Mouse (Mus musculus): ENCODE measurements at regions not wholly inside any gene's neighbourhood (a gene's known extent, or its start where the extent isn't known, plus 50 kb on each side); places are given as distances from the start of the nearest gene placed in this dataset.
A peak's percentile ranks its signal among the peaks of the same experiment; 100 is the strongest.
"Not testable (repeated sequence)": the region's sequence is repeated elsewhere in the genome, so short reads cannot be mapped to it uniquely, and the experiment has no call there.

DNA sequence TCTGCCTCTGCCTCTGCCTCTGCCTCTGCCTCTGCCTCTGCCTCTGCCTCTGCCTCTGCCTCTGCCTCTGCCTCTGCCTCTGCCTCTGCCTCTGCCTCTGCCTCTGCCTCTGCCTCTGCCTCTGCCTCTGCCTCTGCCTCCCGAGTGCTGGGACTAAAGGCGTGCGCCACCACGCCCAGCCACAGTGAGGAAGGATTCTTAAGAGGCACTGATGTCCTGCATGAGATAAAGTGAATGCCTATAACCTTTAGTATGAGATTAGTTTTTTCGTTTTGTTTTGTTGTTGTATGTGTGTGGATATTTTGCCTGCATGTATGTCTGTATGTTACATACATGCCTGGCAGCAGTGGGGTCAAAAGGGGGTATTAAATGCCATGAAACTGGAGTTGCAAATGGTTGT, 63.2 kb downstream of the Hlx start:
- not testable (repeated sequence) for DNase-seq (ENCODE audit: extremely low read depth, low read depth)

DNA sequence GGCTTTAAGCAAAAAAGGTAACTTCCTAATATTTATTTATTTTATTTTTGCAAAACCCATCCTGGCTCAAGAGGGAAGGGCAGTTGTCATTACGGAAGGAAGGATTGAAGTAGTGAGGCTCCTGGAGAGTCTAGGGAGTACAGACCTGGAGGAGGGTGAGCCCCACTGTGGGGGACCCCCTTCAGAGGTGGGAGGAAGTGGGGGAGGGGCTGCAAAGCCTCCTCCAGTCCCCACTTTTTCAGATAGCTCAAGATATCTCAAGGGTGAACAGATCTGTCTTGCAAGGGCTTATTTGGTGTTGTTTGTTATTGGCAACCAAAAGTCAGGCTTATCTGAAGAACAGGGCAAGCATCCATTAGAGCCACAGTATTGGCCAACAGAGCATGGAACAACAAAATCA, 64.0 kb downstream of the Hlx start:
- DNase-seq (ENCODE audit: extremely low read depth, low read depth), result no peak

DNA sequence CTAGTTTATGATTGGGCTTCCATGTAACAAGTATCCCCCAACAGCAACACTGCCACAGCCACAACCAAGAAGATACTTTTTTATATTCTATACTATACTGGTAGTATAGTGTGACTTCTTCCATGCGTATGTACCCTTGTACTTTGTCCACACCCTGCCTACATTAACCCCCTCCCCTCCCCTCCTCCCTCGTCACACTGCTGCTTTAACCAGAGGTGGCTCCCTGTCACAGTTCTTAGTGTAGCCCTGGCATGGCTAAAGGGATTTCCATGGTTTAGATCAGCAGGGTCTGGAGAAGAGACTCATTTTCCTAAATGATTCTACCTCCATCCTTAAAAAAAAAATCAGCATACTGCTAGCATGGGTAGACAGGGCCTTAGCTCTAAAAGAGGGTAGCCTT, 64.4 kb downstream of the Hlx start:
- no peak for DNase-seq (ENCODE audit: extremely low read depth, low read depth)

DNA sequence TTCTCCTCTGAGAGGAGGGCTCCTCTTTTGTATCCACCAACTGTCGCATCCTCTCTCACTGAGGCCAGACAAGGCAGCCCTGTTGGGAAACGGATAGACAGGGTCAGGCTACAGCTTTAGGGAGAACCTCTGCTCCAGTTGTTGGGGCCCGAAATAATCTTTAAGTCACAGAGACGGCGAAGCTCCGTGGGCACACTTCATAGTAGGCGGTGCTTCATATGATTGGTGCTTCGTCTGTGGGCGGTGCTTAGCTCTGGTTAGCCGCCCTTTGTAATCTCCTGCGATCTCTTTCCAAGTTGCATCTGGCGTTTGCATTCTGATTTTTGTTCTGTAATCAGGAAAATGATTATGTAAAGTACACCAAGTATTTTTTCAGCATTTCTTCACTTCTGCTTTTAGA, 67.2 kb downstream of the Hlx start:
- no peak for DNase-seq (ENCODE audit: extremely low read depth, low read depth)

DNA sequence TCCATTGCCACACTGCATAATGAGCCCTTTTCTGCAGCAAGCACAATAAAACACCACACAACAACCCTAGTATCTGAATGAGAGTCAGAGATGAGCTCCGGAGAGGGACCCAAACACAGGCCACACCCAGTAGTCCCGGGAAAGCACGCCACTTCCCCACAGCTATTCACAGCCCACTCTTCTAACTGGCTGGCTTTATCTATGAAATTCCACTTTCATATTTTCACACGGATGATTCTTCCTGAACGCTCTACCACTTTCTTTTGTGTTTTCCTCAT, 68.4 kb downstream of the Hlx start:
- no peak for DNase-seq (ENCODE audit: extremely low read depth, low read depth)

DNA sequence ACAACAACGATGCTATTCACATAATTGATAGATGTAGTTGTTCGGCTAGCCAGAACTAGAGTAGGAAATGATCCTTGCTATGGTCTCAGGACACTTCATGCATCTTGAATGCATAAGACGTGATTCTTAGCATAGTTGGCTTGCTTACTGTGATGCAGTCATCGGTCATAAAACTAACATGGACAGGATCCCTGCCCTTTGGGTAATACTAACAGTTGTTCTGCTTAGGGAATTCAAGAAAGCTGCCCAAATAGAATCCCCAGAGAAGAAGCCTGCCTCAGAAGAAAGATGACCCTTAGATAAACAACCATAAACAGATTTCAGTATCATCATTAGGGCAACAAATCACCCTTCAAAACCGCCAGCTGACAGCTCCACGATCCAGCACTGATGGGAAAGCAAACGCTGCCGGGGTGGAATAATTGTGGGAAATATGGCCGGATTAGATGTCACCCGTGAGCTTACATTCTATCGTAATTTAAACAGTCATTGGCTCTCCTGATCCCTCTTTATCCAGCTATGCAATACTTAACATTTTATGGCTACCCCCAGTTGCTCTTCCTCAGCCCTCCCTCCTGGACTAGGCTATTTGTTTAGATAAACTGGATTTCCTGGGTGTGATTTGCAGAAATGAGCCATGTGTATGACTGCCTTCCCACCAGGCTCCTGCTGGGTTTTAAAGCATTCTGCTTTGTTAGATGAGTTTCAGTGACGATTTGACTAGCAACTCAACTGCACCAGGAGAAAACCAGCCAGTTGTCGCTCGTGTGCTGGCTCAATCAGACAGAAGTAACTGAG, 68.9 kb downstream of the Hlx start:
- no peak for DNase-seq (ENCODE audit: extremely low read depth, low read depth)

DNA sequence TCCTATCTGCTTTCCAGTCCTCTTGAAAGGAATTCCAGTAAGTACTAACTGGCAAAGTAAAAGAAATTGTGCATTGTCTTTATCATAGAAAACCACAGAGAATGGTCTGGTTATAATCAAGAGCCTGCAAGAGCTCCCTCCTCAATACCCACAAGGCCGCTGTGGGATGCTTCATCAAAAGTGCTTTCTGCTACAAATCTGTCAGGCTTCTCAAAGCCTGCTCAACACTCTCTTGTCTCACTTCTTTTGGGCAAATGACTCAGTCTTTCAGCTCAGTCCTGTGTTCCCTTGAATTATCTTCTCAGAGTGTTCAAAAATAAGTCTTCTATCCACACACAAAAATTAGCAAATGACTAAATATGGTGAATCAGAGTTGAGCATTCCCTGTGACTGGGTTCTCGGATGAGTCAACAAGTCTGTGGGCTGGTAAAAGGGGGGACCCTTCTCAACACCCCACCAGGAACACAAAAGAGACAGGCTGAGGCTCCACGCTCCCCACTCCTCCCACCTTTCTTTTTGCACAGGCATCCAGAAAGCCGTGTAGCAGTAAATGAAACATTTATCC, 81.8 kb downstream of the Hlx start:
- no peak for DNase-seq (ENCODE audit: extremely low read depth, low read depth)

DNA sequence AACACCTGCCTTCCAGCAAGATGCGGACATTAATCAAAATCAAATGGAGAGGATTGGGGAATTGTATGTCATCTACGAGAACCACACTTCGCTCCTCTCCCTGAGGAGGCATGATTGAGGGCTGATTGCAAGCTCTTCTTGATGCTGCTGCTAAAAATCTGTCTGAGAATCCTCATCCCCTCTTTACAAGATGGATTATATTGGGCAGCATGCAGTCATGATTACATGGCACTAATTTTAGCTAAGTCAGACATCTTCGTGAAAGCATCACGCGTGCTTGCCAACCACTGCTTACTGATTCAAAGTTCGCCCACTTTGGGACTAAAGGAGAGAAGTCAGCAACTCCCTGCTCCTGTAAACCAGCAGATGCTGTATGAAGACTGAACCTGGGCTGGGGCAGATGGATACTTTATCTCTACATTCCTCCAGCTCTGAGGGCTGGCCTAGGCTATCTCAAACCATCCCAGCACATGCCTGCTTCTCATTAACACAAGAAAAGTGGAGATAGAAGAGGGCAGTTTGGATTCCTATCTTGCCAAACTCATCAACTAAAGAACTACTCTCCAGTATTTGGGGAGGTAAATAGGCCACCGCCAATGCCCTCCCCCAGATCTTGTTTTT, 84.4 kb downstream of the Hlx start:
- DNase-seq (ENCODE audit: extremely low read depth, low read depth), result no peak

DNA sequence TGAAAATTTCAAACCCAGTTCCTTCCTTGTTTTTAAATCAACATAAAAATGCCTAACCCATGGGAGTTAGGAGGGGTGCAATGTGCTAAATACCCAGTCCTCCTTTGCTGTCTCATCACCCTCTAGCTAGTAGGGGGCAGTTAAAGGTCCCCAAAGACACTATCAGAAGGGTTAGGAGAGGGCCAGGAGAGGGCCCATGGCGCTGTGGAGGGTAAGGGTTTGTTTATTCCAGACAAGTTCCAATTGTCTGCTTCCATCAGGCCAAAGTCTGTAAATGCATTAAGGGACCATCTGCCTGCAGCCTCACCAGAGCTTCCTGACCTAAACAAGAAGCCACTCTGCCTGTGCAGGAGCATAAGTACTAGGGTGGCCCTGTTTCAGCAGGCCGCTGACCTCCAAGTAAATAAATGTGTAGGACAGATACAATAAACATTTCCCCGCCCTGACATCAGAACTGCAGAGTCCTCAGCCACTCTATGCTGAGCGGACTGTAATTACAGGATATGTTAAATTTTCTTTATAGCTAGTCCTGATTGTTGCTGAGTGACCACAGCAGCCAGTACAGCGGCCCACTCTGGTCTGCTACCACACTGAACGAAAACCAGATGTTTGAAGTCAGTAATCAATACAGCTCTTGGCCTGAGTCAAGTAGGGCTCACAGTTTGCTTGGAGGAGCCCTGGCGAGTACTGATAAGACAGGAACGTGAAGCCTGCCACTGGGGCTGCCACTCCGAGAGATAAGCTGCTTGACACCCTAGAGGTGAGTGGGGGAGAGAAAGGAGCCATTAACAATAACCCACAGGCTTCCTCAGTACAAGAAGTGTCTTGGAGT, 87.4 kb downstream of the Hlx start:
- peak; percentile 86 for DNase-seq (ENCODE audit: extremely low read depth, low read depth)

DNA sequence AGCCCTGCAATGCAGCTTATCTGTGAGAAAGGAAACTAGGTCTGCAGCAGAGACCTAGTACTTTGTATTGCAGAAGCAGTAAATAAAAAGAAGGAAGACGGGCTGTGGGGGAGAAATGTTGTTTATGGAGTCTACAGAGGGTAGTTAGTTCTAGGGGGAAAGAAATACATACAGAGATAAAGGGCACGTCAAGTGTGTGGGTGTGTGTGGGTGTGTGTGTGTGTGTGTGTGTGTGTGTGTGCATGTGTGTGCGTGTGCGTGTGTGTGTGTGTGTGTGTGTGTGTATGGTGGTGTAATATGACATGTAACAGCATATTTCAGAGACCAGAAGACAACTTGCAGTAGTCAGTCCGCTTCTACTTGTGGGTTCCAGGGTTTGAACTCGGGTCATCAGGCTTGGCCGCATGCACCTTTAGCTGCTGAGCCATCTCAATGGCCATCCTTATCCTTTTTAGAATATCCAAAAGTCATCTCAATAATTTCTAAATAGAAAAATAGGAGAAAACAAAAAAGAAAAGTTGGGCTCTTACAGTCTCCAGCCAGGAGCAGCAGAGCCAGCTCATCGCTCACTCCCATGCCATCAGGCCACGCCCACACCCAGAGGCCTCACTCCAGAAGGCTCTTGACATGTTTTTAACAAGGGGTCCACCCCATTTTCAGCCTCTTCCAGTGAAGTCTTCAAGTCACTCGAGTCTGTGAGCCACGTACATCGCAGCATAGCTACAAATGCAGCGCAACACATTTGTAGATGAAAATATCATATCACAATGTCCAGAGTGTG, 101.5 kb downstream of the Hlx start:
- no peak for DNase-seq (ENCODE audit: extremely low read depth, low read depth)

DNA sequence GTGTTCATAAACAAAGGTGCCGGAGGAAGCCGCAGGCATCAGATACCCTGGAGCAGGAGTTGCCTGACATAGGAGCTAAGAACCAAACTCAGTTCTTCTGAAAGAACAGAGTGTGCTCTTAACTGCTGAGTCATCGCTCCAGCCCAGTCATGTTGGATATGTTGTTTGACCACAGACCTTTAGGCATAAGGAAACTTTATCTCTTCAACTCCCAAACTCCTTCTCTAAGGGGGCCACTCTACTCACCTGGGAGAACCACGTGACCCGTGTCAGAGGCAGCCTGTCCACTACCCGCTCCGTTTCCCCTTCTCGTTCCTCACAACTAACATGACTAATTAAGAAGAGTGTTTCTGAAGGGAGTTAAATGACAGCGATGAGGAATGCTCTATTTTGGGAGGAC, 103.2 kb downstream of the Hlx start:
- DNase-seq (ENCODE audit: extremely low read depth, low read depth), result no peak

DNA sequence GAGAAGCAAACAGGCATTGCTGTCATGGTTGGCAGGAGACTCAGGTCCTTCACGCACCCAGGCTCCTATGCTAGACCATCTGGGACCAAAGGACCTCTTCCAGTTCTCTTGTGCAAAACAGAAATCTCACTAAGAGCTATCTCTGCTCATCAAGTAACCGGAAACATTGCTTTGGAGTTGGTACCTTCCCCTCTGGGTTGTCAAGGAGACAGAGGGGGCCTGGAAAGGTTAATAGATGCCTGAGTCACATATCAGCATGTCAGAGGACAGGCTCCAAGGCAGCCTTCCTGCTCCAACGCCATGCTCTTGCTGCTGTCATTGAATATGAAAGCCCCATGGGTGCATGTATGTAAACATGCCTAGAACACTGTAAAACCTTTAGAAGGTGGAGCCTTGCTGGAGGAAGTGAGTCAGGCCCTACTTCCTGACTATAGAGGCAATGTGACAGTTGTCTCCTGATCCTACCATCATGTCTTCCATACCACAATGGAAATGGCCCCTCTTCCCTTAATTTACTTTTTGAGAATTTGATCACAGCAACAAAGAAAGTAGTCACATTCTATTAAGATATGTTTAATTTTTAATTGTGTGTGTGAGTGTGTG, 103.8 kb downstream of the Hlx start:
- no peak for DNase-seq (ENCODE audit: extremely low read depth, low read depth)

DNA sequence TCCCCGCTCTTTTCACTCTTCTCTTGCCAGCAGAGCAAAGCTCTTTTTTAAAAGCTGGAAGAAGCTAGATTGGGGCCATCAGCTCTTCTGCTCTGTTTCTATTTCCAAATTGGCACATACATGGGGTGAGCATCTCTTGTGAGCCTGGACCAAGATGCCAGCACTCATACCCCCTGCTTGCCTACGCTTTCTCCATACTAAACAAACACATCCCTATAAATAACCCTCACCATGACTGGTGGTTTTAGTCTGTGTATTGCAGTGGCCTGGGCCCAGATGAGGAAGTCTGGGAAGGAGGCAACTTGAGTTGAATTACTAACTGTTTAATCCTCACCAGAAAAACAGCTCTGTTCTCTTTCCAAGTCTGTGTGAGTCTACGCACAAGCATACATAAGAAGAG, 110.0 kb downstream of the Hlx start:
- no peak for DNase-seq (ENCODE audit: extremely low read depth, low read depth)

DNA sequence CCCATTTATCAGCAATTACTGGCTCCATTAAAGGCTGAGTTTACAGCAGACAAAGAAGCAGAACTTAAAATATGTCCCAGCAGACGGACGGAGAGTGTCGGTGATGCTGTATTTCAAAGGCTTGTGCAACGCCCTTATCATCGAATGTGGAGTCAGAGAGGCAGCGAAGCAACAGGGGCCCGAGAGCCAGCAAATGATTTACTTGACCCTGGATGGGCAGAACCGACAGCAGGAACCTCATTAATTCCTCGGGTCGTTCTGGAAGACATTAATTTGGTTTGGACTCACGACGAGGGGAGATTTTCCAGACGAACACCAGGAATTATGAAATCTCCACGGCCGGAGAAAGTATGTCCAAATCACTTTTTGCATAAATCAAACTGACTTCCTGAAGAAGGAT, 110.5 kb downstream of the Hlx start:
- DNase-seq (ENCODE audit: extremely low read depth, low read depth), result no peak

DNA sequence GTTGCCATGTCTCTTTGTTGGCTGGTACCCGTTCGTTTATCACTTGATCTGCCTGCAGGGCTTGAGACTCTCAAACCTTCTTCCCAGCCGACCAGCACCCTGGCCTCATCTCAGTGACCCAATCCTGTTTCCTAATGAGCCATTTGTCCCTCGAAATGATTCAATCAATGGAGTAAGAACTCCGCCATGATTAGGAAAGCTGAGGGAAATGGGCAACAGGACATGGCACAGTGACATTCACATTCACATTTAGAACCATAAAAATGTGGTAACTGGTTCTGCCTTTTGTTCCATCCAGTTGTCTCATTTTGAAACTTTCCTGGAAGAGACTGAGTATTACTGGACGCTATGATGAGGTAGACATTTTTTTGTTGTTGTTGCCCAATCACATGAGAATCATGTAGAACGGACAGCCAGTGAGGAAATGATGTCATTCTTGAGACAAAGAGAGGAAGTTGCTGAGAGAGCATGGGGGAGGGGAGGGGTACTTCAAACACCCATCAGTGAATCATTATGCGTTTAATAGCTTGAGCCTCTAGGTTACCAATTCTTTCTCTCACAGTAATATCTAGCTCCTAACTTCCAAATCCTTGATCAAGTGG, 114.5 kb downstream of the Hlx start:
- DNase-seq (ENCODE audit: extremely low read depth, low read depth), result no peak

DNA sequence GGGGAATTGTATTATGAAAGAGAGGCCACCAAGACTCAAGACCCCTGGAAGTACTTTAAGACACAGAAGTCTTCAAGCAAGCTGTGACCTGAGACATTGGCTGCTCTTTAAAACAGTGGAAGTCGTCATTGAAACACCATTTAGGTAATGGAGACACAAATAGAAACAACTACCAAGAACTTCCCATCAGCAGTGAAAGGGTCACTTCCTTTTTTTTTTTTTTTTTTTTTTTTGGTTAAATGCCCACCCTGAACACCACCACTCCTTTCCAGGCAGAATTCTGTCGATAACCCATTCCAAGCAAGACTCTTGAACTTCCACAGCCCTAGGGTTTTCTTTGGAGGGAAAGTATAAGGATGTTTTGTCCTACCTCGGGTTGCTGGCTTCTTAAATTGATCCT, 116.4 kb downstream of the Hlx start:
- no peak for DNase-seq (ENCODE audit: extremely low read depth, low read depth)

DNA sequence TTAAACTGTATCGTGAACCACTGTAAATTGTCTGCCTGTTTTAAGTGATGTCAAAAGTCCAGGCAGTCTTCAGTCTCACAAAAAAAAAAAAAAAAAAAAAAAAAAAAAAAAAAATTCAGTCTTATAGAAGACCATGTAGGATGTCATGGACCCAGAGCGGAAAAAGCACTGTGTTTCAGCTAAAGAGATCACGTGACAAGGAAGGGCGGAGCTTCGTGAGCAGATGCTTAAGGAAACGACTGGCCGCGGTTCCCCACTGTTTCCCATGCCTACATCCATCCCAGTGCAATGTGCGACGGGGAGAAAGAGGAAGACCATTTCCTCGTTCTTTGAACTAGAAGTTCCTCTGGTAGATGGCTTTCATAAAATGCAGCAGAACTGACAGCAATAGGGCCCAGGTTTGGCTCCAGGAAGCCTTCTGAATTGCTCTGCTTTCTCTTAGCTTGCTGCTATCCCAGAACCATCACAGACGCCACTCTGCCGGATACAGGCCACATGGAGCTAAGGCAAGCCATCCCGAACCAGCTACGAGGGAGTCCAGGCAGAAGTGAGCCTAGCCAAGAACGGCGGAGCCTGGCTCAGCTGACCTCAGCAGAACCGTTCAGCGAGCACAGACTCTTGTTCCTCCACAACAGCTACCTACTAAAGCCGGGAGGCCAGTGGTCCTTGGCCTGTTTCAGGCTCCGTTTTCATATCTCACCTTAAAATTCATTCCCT, 117.6 kb downstream of the Hlx start:
- DNase-seq (ENCODE audit: extremely low read depth, low read depth), result no peak

DNA sequence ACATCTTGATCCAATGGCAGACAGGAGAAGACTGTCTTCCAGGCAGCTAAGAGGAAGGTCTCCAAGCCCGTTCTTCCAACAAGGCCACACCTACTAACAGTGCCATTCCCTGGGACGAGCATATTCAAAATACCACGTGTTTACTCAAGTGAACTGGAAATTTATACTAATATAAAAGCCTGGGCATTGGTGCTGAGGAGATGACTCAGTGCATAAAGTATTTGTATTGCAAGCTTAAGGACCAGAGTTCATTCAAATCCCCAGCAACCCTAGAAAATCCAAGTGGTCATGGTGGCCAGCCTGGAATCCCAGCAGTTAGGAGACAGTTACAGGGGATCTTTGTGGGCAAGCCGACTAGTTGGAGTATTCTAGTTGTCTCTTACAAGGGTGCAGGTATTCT, 119.5 kb downstream of the Hlx start:
- DNase-seq (ENCODE audit: extremely low read depth, low read depth), result no peak

DNA sequence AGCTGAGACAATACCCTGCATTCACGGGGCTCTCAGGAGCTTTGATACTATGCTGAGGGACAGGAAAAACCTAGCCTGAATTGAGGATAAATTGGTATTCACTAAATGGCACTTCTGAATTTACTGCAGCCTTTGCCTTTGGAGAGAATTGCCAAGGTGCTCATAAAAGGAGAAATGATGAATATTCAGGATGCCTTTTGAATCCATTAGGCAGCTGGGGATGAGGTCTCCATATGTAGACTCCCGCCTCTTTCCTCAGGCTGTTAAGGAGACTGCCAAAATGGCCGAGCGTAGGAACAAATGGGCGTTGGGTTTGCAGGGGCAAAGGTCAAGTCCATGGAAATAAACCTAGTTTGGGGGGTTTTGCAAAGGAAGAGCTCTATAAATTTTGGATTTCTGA, 123.5 kb downstream of the Hlx start:
- DNase-seq (ENCODE audit: extremely low read depth, low read depth), result no peak

DNA sequence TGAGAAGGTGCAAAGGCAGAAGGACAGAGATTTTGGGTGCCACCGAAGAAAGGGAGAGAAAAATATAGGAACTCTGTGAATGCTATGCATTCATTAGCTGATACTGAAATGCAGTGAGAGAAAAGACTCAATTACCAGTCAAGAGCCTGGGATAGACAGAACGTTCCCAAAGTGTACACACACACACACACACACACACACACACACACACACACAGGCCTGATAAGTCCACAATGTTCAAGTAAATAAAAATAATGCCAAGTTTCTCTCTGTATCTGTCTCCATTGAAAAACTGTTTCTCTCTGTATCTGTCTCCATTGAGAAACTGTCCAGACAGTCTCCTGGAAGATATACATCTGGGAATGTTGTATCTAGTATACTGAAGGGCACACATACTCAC, 124.1 kb downstream of the Hlx start:
- DNase-seq (ENCODE audit: extremely low read depth, low read depth), result no peak
